Mouse (Mus musculus) left cerebral cortex, postnatal 25 days (tissue): ENCODE measurements around the gene Armh4. TPM values are rescaled to one million over a fixed set of nuclear protein-coding genes. Genes with fewer than 3 reads are reported as not detected.
"Not testable (repeated sequence)": the region's sequence is repeated elsewhere in the genome, so short reads cannot be mapped to it uniquely, and the experiment has no call there.

Experiments used
- DNase-seq, 2 experiments: peaks; one replicate each; pipeline ENCODE4 v3.0.0; 2022; ENCODE audit warnings: low spot score in 2 of 2, mixed read lengths in 1 of 2
- intact Hi-C: fragments of 180-260 bp; cut with DNase I; formaldehyde crosslinking; loops from one replicate; pipeline ENCODE4 v1.15.1; 2025
- total RNA-seq, 2 experiments: library from RNA; stranded (reverse); gene quantifications; 2 replicates each; pipeline ENCODE4 v1.2.3; 2021

Armh4 gene
- 10 to 100 TPM; 22.9 to 25.6 TPM for total RNA-seq

- peak; percentile 87 to 96 for DNase-seq
- intact Hi-C loops, result no loop called here
Observed at GRCm38 (mm10) chr14:49782715-49783531, at the start of gene Armh4. Gene Armh4, minus strand, starts transcription at chr14:49783383.

- intact Hi-C loops, result no loop called here
- no peak for DNase-seq
Observed at GRCm38 (mm10) chr14:49829192-49830171, 46.3 kb upstream of the Armh4 start.

- intact Hi-C loops, DNase-seq: not testable (repeated sequence)
Observed at GRCm38 (mm10) chr14:49819721-49820440, 36.7 kb upstream of the Armh4 start.

- not testable (repeated sequence) for DNase-seq
Observed at GRCm38 (mm10) chr14:49818713-49819208, 35.6 kb upstream of the Armh4 start.

GRCm38 (mm10) chr14:49812966-49813365, 29.8 kb upstream of the Armh4 start:
- DNase-seq, intact Hi-C loops: not testable (repeated sequence)

More at GRCm38 (mm10) chr14:49818713-49819208, 35.6 kb upstream of the Armh4 start:
- intact Hi-C loops, result not testable (repeated sequence)

- intact Hi-C loops, DNase-seq: not testable (repeated sequence)
Observed at GRCm38 (mm10) chr14:49805051-49805450, 21.9 kb upstream of the Armh4 start.

- intact Hi-C loops, result loop anchor here (5.0 kb wide), 1 partner anchor 36 kb away; no protein-coding TSS in a partner anchor
- DNase-seq, result peak in 1 of 2 experiments; percentile 34
Observed at GRCm38 (mm10) chr14:49801444-49801843, 18.3 kb upstream of the Armh4 start.

- no peak for DNase-seq
- intact Hi-C loops, result no loop called here
Observed at GRCm38 (mm10) chr14:49793948-49794347, 10.8 kb upstream of the Armh4 start.

GRCm38 (mm10) chr14:49790542-49790941, 7.4 kb upstream of the Armh4 start:
- intact Hi-C loops, result no loop called here
- no peak for DNase-seq

- intact Hi-C loops, result loop anchor here (2.0 kb wide), 1 partner anchor 29 kb away; no protein-coding TSS in a partner anchor
- peak; percentile 49 to 61 for DNase-seq
Observed at GRCm38 (mm10) chr14:49785793-49786192, 2.6 kb upstream of the Armh4 start.

GRCm38 (mm10) chr14:49783866-49784265, 683 bp upstream of the Armh4 start:
- intact Hi-C loops, result no loop called here
- no peak for DNase-seq

GRCm38 (mm10) chr14:49780416-49780815, 2.8 kb downstream of the Armh4 start:
- no peak for DNase-seq

GRCm38 (mm10) chr14:49777539-49777938, 5.6 kb downstream of the Armh4 start:
- intact Hi-C loops, DNase-seq: not testable (repeated sequence)

More at GRCm38 (mm10) chr14:49780416-49780815, 2.8 kb downstream of the Armh4 start:
- intact Hi-C loops, result no loop called here

- intact Hi-C loops, result no loop called here
- DNase-seq, result peak in 1 of 2 experiments; percentile 33
Observed at GRCm38 (mm10) chr14:49771746-49772145, 11.4 kb downstream of the Armh4 start.

- DNase-seq, result peak in 1 of 2 experiments; percentile 34
- intact Hi-C loops, result no loop called here
Observed at GRCm38 (mm10) chr14:49766601-49767000, 16.6 kb downstream of the Armh4 start.

GRCm38 (mm10) chr14:49755845-49756244, 27.3 kb downstream of the Armh4 start:
- intact Hi-C loops, result loop anchor here (2.0 kb wide), 2 partner anchors 31 to 79 kb away; no protein-coding TSS in a partner anchor
- peak in 1 of 2 experiments; percentile 40 for DNase-seq

- DNase-seq, result no peak
- intact Hi-C loops, result no loop called here
Observed at GRCm38 (mm10) chr14:49752614-49753013, 30.6 kb downstream of the Armh4 start.

GRCm38 (mm10) chr14:49745874-49746273, 37.3 kb downstream of the Armh4 start:
- intact Hi-C loops, result no loop called here
- DNase-seq, result peak in 1 of 2 experiments; percentile 33
